Mouse (Mus musculus) CH12.LX (cell line): ENCODE results near the gene Depdc1b. TPM values are rescaled to one million over a fixed set of nuclear protein-coding genes. Genes with fewer than 3 reads are reported as not detected.

Experiments used
- DNase-seq: peaks from one replicate; pipeline ENCODE4 v3.0.0-alpha.2; 2013; ENCODE audit errors: extremely low read depth
- H3K27ac ChIP-seq: 2 replicates; pipeline ENCODE4 v1.5.1; 2012; ENCODE audit warnings: low read depth, mild to moderate bottlenecking, control low read depth, moderate library complexity; ENCODE audit not compliant: insufficient read depth
- H3K27me3 ChIP-seq: replicated peaks from 2 replicates; pipeline ENCODE3; 2012; ENCODE audit warnings: inconsistent platforms
- H3K36me3 ChIP-seq, 2 experiments: replicated peaks in 1 of 2; 2 replicates each; pipeline versions ENCODE3 to v1.6.1; 2012; ENCODE audit warnings: inconsistent platforms in 1 of 2, low read length in 1 of 2, mild to moderate bottlenecking in 1 of 2, mixed read lengths in 1 of 2, moderate library complexity in 1 of 2; ENCODE audit not compliant: control insufficient read depth in 1 of 2, insufficient read depth in 1 of 2
- H3K4me1 ChIP-seq, 2 experiments: 2 replicates each; pipeline ENCODE4 v1.6.1; 2012; ENCODE audit warnings: inconsistent platforms in 1 of 2, moderate library complexity in 1 of 2; ENCODE audit not compliant: insufficient read depth in 2 of 2, control insufficient read depth in 1 of 2
- H3K4me2 ChIP-seq: 2 replicates; pipeline ENCODE4 v1.6.1; 2012; ENCODE audit warnings: low read depth, mild to moderate bottlenecking, control low read depth; ENCODE audit not compliant: poor library complexity, insufficient read depth, severe bottlenecking
- H3K4me3 ChIP-seq, 3 experiments: fragments of 150-350 bp in 1 of 3; sonication (generic) in 1 of 3; replicated peaks in 1 of 3; 2 replicates each; pipeline versions ENCODE3 to v1.5.1; 2011 to 2012; ENCODE audit warnings: low read depth in 2 of 3, low read length in 2 of 3, mild to moderate bottlenecking in 2 of 3, moderate library complexity in 2 of 3, control low read depth in 1 of 3, improper control_type of control experiment in 1 of 3, inconsistent platforms in 1 of 3, mixed read lengths in 1 of 3; ENCODE audit not compliant: poor library complexity in 1 of 3
- H3K79me2 ChIP-seq: replicated peaks from 2 replicates; pipeline ENCODE4 v1.6.1; 2012; ENCODE audit warnings: mild to moderate bottlenecking, moderate library complexity; ENCODE audit not compliant: control insufficient read depth, poor library complexity, insufficient read depth, severe bottlenecking; ENCODE audit errors: extremely low read depth
- H3K9ac ChIP-seq: 2 replicates; pipeline ENCODE4 v1.6.1; 2012; ENCODE audit warnings: low read depth, mild to moderate bottlenecking, control low read depth, moderate library complexity; ENCODE audit not compliant: insufficient read depth
- H3K9me3 ChIP-seq: replicated peaks from 2 replicates; pipeline ENCODE3; 2012; ENCODE audit warnings: low read length, inconsistent platforms, mixed read lengths
- BHLHE40 ChIP-seq: IDR thresholded peaks from 2 replicates; pipeline ENCODE4 v1.6.1; 2011; ENCODE audit warnings: mild to moderate bottlenecking, low read depth, low read length, improper control_type of control experiment
- CHD1 ChIP-seq: IDR thresholded peaks from 2 replicates; pipeline ENCODE4 v1.6.1; 2012; ENCODE audit warnings: low read depth, low read length, improper control_type of control experiment, inconsistent platforms
- CHD2 ChIP-seq: IDR thresholded peaks from 2 replicates; pipeline ENCODE4 v1.6.1; 2011; ENCODE audit warnings: low read length, improper control_type of control experiment
- CTCF ChIP-seq, 2 experiments: IDR thresholded peaks in 1 of 2; conservative IDR thresholded peaks in 1 of 2; 2 replicates each; pipeline ENCODE4 v1.5.1; 2011 to 2012; ENCODE audit warnings: low read depth in 2 of 2, low read length in 2 of 2, improper control_type of control experiment in 1 of 2, inconsistent platforms in 1 of 2, mild to moderate bottlenecking in 1 of 2, moderate library complexity in 1 of 2
- E2F4 ChIP-seq: IDR thresholded peaks from 2 replicates; pipeline ENCODE4 v1.6.1; 2011; ENCODE audit warnings: low read depth, low read length, improper control_type of control experiment; ENCODE audit not compliant: insufficient replicate concordance
- ELF1 ChIP-seq: IDR thresholded peaks from 2 replicates; pipeline ENCODE4 v1.6.1; 2014; ENCODE audit warnings: low read depth, mild to moderate bottlenecking, inconsistent platforms, low read length, improper control_type of control experiment
- EP300 ChIP-seq: IDR thresholded peaks from 2 replicates; pipeline ENCODE4 v1.6.1; 2011; ENCODE audit warnings: low read length, improper control_type of control experiment
- GABPA ChIP-seq: IDR thresholded peaks from 2 replicates; pipeline ENCODE4 v1.6.1; 2012; ENCODE audit warnings: low read depth, low read length, improper control_type of control experiment, inconsistent platforms; ENCODE audit not compliant: insufficient replicate concordance
- HCFC1 ChIP-seq: IDR thresholded peaks from 2 replicates; pipeline ENCODE4 v1.6.1; 2012; ENCODE audit warnings: low read depth, mild to moderate bottlenecking, inconsistent platforms, low read length, improper control_type of control experiment
- JUN ChIP-seq: IDR thresholded peaks from 2 replicates; pipeline ENCODE4 v1.6.1; 2011; ENCODE audit warnings: low read depth, mild to moderate bottlenecking, low read length, improper control_type of control experiment, moderate library complexity; ENCODE audit not compliant: insufficient read depth
- KAT2A ChIP-seq: IDR thresholded peaks from 2 replicates; pipeline ENCODE4 v1.6.1; 2012; ENCODE audit warnings: low read length, improper control_type of control experiment, inconsistent platforms; ENCODE audit not compliant: insufficient replicate concordance
- MAX ChIP-seq: IDR thresholded peaks from 2 replicates; pipeline ENCODE4 v1.6.1; 2011; ENCODE audit warnings: low read length, improper control_type of control experiment
- MEF2A ChIP-seq: IDR thresholded peaks from 2 replicates; pipeline ENCODE4 v1.6.1; 2014; ENCODE audit warnings: low read depth, mild to moderate bottlenecking, inconsistent platforms, low read length, improper control_type of control experiment, borderline replicate concordance
- MXI1 ChIP-seq: IDR thresholded peaks from 2 replicates; pipeline ENCODE4 v1.6.1; 2011; ENCODE audit warnings: mild to moderate bottlenecking, low read depth, low read length, improper control_type of control experiment
- NRF1 ChIP-seq: IDR thresholded peaks from 2 replicates; pipeline ENCODE4 v1.6.1; 2014; ENCODE audit warnings: low read depth, mild to moderate bottlenecking, inconsistent platforms, low read length, improper control_type of control experiment, moderate library complexity
- POLR2A ChIP-seq: IDR thresholded peaks from 2 replicates; pipeline ENCODE4 v1.6.1; 2011; ENCODE audit warnings: low read depth, mild to moderate bottlenecking, improper control_type of control experiment, low read length
- POLR2AphosphoS2 ChIP-seq: IDR thresholded peaks from 2 replicates; pipeline ENCODE4 v1.6.1; 2011; ENCODE audit warnings: low read depth, low read length, improper control_type of control experiment
- RAD21 ChIP-seq: IDR thresholded peaks from 2 replicates; pipeline ENCODE4 v1.6.1; 2011; ENCODE audit warnings: low read depth, mild to moderate bottlenecking, low read length, improper control_type of control experiment, moderate library complexity
- RCOR1 ChIP-seq: conservative IDR thresholded peaks from 2 replicates; pipeline ENCODE4 v1.6.1; 2012; ENCODE audit warnings: low read depth, mild to moderate bottlenecking, inconsistent platforms, low read length, improper control_type of control experiment
- SIN3A ChIP-seq: IDR thresholded peaks from 2 replicates; pipeline ENCODE4 v1.6.1; 2012; ENCODE audit warnings: low read length, improper control_type of control experiment, inconsistent platforms
- TBP ChIP-seq: conservative IDR thresholded peaks from 2 replicates; pipeline ENCODE4 v1.6.1; 2011; ENCODE audit warnings: low read depth, low read length, improper control_type of control experiment
- UBTF ChIP-seq: IDR thresholded peaks from 2 replicates; pipeline ENCODE4 v1.6.1; 2012; ENCODE audit warnings: low read depth, mild to moderate bottlenecking, inconsistent platforms, low read length, improper control_type of control experiment, moderate library complexity
- USF1 ChIP-seq: IDR thresholded peaks from 2 replicates; pipeline ENCODE4 v1.6.1; 2014; ENCODE audit warnings: low read depth, mild to moderate bottlenecking, inconsistent platforms, low read length, improper control_type of control experiment
- USF2 ChIP-seq: conservative IDR thresholded peaks from 2 replicates; pipeline ENCODE4 v1.6.1; 2011; ENCODE audit warnings: low read depth, low read length, improper control_type of control experiment
- ZC3H11A ChIP-seq: IDR thresholded peaks from 2 replicates; pipeline ENCODE4 v1.6.1; 2012; ENCODE audit warnings: low read depth, mild to moderate bottlenecking, inconsistent platforms, low read length, improper control_type of control experiment
- ZKSCAN1 ChIP-seq: IDR thresholded peaks from 2 replicates; pipeline ENCODE4 v1.6.1; 2012; ENCODE audit warnings: low read depth, inconsistent platforms, low read length, improper control_type of control experiment, borderline replicate concordance
- dilution Hi-C: fragments of 300-500 bp; cut with MboI; formaldehyde crosslinking; loops from 2 replicates; pipeline ENCODE4 v1.14.3; 2020; ENCODE audit warnings: low sequenced_read_pairs; ENCODE audit not compliant: extremely low pct_unique_long_range_greater_than_20kb, extremely low pct_ligation_motif_present
- in situ Hi-C: fragments of 300-500 bp; cut with MboI; formaldehyde crosslinking; loops from 3 replicates; pipeline ENCODE4 v1.14.3; 2019; ENCODE audit warnings: low sequenced_read_pairs, low pct_ligation_motif_present, low pct_unique_long_range_greater_than_20kb, mixed read lengths
- polyA plus RNA-seq: library from polyadenylated mRNA; unstranded; fragments of >175 nt; gene quantifications from 2 replicates; pipeline ENCODE4 v1.2.1, GENCODE M21; 2012; ENCODE audit warnings: low read depth; ENCODE audit not compliant: insufficient read length
- total RNA-seq, 2 experiments: library from RNA; depleted of rRNA; stranded (reverse); fragments of 300-350 nt in 1 of 2; fragments of >200 nt in 1 of 2; gene quantifications; 2 replicates each; pipeline ENCODE4 v1.2.3; 2012 to 2014

Depdc1b gene
- total and polyA plus RNA-seq, 3 experiments = 11.1 to 17.8 (median 15.7) TPM

GRCm38 (mm10) chr13:108435687-108436086, 119.6 kb downstream of the Depdc1b start:
- Histone ChIP-seq H3K4me3 (no peak overlapping the region), H3K36me3 (no peaks in the 10 kb centered on the region), H3K27me3 (no peaks in the 10 kb centered on the region), H3K4me2 (no peak overlapping the region), H3K9me3 (no peaks in the 10 kb centered on the region), H3K4me1 (no peaks in the 10 kb centered on the region), H3K9ac (no peak overlapping the region), H3K79me2 (no peaks in the 10 kb centered on the region), H3K27ac (no peak overlapping the region)
- in situ Hi-C loops (no loop called here), dilution Hi-C loops (no loop called here)
- TF ChIP-seq SIN3A = no peak
- TF ChIP-seq TBP = no peak
- no peak for TF ChIP-seq POLR2AphosphoS2
- TF ChIP-seq ZKSCAN1 = no peak
- no peak for TF ChIP-seq BHLHE40
- TF ChIP-seq POLR2A = no peak
- TF ChIP-seq USF1 = no peak
- no peak for TF ChIP-seq GABPA
- no peak for TF ChIP-seq KAT2A
- no peak for TF ChIP-seq E2F4
- TF ChIP-seq CTCF (conservative IDR thresholded peaks at IDR 0.05 in 1 of 2, IDR thresholded peaks at IDR 0.05 in 1 of 2; ENCODE audit: low read depth in 2 of 2, low read length in 2 of 2) = no peak
- no peak for TF ChIP-seq ZC3H11A
- TF ChIP-seq HCFC1 = no peak
- DNase-seq = no peak

DNA sequence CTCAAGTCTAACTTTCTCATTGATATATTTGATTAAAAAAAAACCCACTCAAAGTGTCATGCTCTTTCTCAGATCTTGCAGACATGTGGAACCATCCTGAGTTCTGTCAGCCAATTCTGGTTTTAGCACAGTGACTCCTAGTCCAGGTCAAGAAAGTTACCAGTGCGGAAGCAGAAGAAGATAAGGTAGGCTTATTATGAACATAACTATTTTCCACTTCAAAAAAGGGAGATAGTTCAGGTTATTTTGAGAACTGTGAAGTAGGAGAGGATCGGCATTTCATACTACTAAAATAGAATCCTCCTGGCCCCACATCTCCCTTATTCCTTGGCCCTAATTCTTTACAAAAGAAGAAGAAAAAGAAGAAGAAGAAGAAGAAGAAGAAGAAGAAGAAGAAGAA, 121.3 kb downstream of the Depdc1b start:
- Histone ChIP-seq H3K27ac (no peak overlapping the region), H3K36me3 (no peaks in the 10 kb centered on the region), H3K9me3 (no peaks in the 10 kb centered on the region), H3K4me3 (no peak overlapping the region), H3K79me2 (no peaks in the 10 kb centered on the region), H3K4me1 (no peaks in the 10 kb centered on the region), H3K4me2 (no peak overlapping the region), H3K9ac (no peak overlapping the region), H3K27me3 (no peaks in the 10 kb centered on the region)
- no peak for DNase-seq
- in situ Hi-C loops (no loop called here), dilution Hi-C loops (no loop called here)
- TF ChIP-seq SIN3A (no peak), E2F4 (no peak), ELF1 (no peak), MEF2A (no peak), JUN (no peak), KAT2A (no peak), CHD1 (no peak), NRF1 (no peak), USF2 (no peak), HCFC1 (no peak), GABPA (no peak), MAX (no peak), RCOR1 (no peak), UBTF (no peak), MXI1 (no peak), TBP (no peak), EP300 (no peak), RAD21 (no peak), CHD2 (no peak)
